8 mouse cellular contexts compared by ENCODE assay signal in genomic region chr11:107132426-107132825, GRCm38 (mm10). TPM values are rescaled to one million over a fixed set of nuclear protein-coding genes. Genes with fewer than 3 reads are reported as not detected.
A peak's percentile ranks its signal among the peaks of the same experiment; 100 is the strongest.
DNase-seq lines count a peak whose midpoint lies in the region; ATAC-seq and TF ChIP-seq lines count a peak whose summit lies in the region.

No protein-coding gene starts in this region.

- TF ChIP-seq POLR2A in lung, adult 2 months (IDR thresholded peaks at IDR 0.05; ENCODE audit: borderline replicate concordance, extremely low read depth, low read depth, low read length), result no peak

- peak overlapping the region; percentile 89 for H3K4me3 ChIP-seq in lung, adult 2 months (replicated peaks; ENCODE audit: extremely low read depth, low read depth, low read length)
- peak overlapping the region; percentile 72 for H3K4me3 ChIP-seq in embryonic facial prominence, embryonic 15.5 days (replicated peaks)

- peak overlapping the region; percentile 50 for H3K9ac ChIP-seq in embryonic facial prominence, embryonic 15.5 days

- H3K4me1 ChIP-seq in lung, adult 2 months (ENCODE audit: control insufficient read depth, insufficient read depth, low read length), result peaks cover 4% of the 10 kb centered on the region; the same call in 1 of the 2 replicates
- H3K4me1 ChIP-seq in embryonic facial prominence, embryonic 15.5 days, result peaks cover 23% of the 10 kb centered on the region

- H3K9me3 ChIP-seq in embryonic facial prominence, embryonic 15.5 days (replicated peaks), result no peaks in the 10 kb centered on the region

- no peak for DNase-seq in lung, adult 2 months
- DNase-seq in lung, postnatal 25 days (ENCODE audit: low spot score), result no peak
- DNase-seq in kidney, adult 9 months, result peak; percentile 63
- DNase-seq in lung, postnatal 4 days, result peak; percentile 32 to 50
- DNase-seq in spleen, postnatal 36 days (ENCODE audit: low spot score in 2 of 2), result no peak
- DNase-seq in urinary bladder, adult 18-20 months (ENCODE audit: low spot score in 2 of 2), result no peak
- no peak for DNase-seq in right cerebral cortex, postnatal 25 days

- H3K36me3 ChIP-seq in embryonic facial prominence, embryonic 15.5 days, result no peaks in the 10 kb centered on the region

- WGBS in lung, adult 2 months, result 3% methylated on average over 16 of the region's 16 CpGs
- under 1% methylated on average over 16 of the region's 16 CpGs for WGBS in embryonic facial prominence, embryonic 15.5 days

- H3K4me2 ChIP-seq in embryonic facial prominence, embryonic 15.5 days (replicated peaks), result peak overlapping the region; percentile 92

- no peak for TF ChIP-seq CTCF in lung, adult 2 months (IDR thresholded peaks at IDR 0.05; ENCODE audit: insufficient read depth, low read length)

- no peak; the same call in 1 of the 2 replicates for ATAC-seq in embryonic facial prominence, embryonic 15.5 days (ENCODE audit: insufficient number of reproducible peaks, low FRiP score, low TSS enrichment, low read depth)

- H3K27ac ChIP-seq in embryonic facial prominence, embryonic 15.5 days (replicated peaks), result peak overlapping the region; percentile 95

- H3K27me3 ChIP-seq in embryonic facial prominence, embryonic 15.5 days, result no peaks in the 10 kb centered on the region

RNA-seq across cellular contexts. Expression of gene Bptf, which starts 0.5 kb away (rescaled TPM):
- polyA plus RNA-seq in lung, adult 2 months (2012; rRNA removed), result 25.0 and 27.3 TPM in 2 replicates
- 29.5 and 34.0 TPM in 2 replicates for polyA plus RNA-seq in embryonic facial prominence, embryonic 15.5 days (2015; fragmentation: Nextera tagmentation; extraction: Ambion mirVana)

RNA-seq across cellular contexts. Expression of gene Nol11, which starts 56.8 kb away (rescaled TPM):
- polyA plus RNA-seq in lung, adult 2 months (2012; rRNA removed), result 4.9 and 7.1 TPM in 2 replicates
- polyA plus RNA-seq in embryonic facial prominence, embryonic 15.5 days (2015; fragmentation: Nextera tagmentation; extraction: Ambion mirVana), result 42.9 and 43.5 TPM in 2 replicates

Comparison
In these comparisons a context has a peak if more than half of its experiments do, and no peak if none do; other contexts are left out.
1. DNase-seq: peak in kidney, adult 9 months (single experiment) and lung, postnatal 4 days (2 of 2); none in lung, adult 2 months (single experiment), lung, postnatal 25 days (single experiment), spleen, postnatal 36 days (0 of 2), urinary bladder, adult 18-20 months (0 of 2) and right cerebral cortex, postnatal 25 days (single experiment).